Mouse (Mus musculus) erythroblast, embryonic 14.5 days (primary cell): ENCODE results near the gene Krt12. TPM values are rescaled to one million over a fixed set of nuclear protein-coding genes. Genes with fewer than 3 reads are reported as not detected.

Experiments used
- H3K27me3 ChIP-seq: 2 replicates; pipeline ENCODE4 v1.6.1; 2012; ENCODE audit warnings: inconsistent platforms; ENCODE audit not compliant: control insufficient read depth
- H3K36me3 ChIP-seq: 2 replicates; pipeline ENCODE4 v1.6.1; 2012; ENCODE audit warnings: mild to moderate bottlenecking, inconsistent platforms; ENCODE audit not compliant: control insufficient read depth
- H3K4me1 ChIP-seq: 2 replicates; pipeline ENCODE4 v1.6.1; 2012; ENCODE audit warnings: inconsistent platforms; ENCODE audit not compliant: control insufficient read depth
- H3K4me3 ChIP-seq: replicated peaks from 2 replicates; pipeline ENCODE3; 2012; ENCODE audit warnings: moderate library complexity, mild to moderate bottlenecking, inconsistent platforms
- H3K9me3 ChIP-seq: 2 replicates; pipeline ENCODE4 v1.6.1; 2012; ENCODE audit warnings: low read length, inconsistent platforms, mixed read lengths; ENCODE audit not compliant: control insufficient read depth
- GATA1 ChIP-seq: IDR thresholded peaks from 2 replicates; pipeline ENCODE4 v1.6.1; 2012; ENCODE audit warnings: low read length, inconsistent platforms, mixed read lengths
- TAL1 ChIP-seq: IDR thresholded peaks from 3 replicates; pipeline ENCODE4 v1.6.1; 2012; ENCODE audit warnings: low read length, inconsistent platforms, mixed read lengths
- polyA plus RNA-seq: library from polyadenylated mRNA; stranded (reverse); fragments of >175 nt; gene quantifications from 2 replicates; pipeline ENCODE4 v1.2.3, GENCODE M21; 2012

Krt12 gene
- polyA plus RNA-seq, 1 experiment, result not detected

GRCm38 (mm10) chr11:99448769-99449168, 26.7 kb upstream of the Krt12 start:
- H3K4me1 ChIP-seq, result no peaks in the 10 kb centered on the region

DNA sequence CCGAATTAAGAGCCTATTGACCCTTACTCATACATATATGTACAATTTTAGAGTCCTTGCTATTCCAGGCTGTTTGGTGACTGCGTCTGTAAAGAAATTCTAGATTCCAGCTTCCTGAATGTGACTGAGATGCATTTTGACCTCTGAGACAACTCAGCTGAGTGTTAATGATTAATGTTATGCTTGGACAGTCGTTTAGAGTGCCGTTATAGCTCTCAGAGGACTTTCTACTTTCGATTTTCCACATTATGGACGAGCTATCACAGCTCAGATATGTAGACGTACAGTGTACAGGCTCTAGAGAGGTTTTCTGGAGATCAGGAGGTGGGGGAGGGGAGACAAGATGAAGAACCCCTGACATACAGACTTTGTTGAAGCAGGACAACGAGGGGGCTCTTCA, 19.2 kb upstream of the Krt12 start:
- Histone ChIP-seq H3K9me3 (no peaks in the 10 kb centered on the region), H3K4me1 (no peaks in the 10 kb centered on the region), H3K36me3 (no peaks in the 10 kb centered on the region), H3K4me3 (no peak overlapping the region), H3K27me3 (no peaks in the 10 kb centered on the region)
- TF ChIP-seq TAL1 (no peak), GATA1 (no peak)

More at GRCm38 (mm10) chr11:99448769-99449168, 26.7 kb upstream of the Krt12 start:
- no peak overlapping the region for H3K4me3 ChIP-seq
- H3K27me3 ChIP-seq, result no peaks in the 10 kb centered on the region
- no peaks in the 10 kb centered on the region for H3K36me3 ChIP-seq
- TF ChIP-seq GATA1 (no peak), TAL1 (no peak)
- H3K9me3 ChIP-seq, result peaks cover 4% of the 10 kb centered on the region; the same call in 1 of the 2 replicates

- Histone ChIP-seq H3K9me3 (no peaks in the 10 kb centered on the region), H3K27me3 (no peaks in the 10 kb centered on the region), H3K4me1 (no peaks in the 10 kb centered on the region), H3K4me3 (no peak overlapping the region), H3K36me3 (no peaks in the 10 kb centered on the region)
- no peak for TF ChIP-seq GATA1
- TF ChIP-seq TAL1, result no peak
Observed at GRCm38 (mm10) chr11:99439465-99439864, 17.4 kb upstream of the Krt12 start.

DNA sequence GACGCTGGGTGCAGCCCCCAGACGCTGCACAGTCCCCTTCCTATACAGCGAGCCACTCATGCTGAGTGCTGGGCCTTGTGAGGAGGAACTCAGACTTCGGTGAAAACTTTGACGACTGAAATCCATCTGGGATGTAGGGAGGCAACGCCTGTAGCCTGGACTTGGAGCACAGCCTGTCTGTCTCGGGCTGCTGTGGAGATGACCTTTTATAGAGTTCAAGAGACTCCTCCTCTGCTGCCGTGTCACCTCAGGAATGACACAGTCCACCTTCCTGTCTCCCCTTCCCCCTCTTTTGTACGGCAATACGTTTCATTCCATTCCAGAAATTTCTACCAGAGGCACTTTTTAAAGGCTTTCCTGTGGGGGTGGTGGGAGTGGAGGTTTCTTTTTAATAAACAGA, 15.9 kb upstream of the Krt12 start, which contains the start of gene Krt20:
Gene Krt20 (minus strand): TSS at position 179 of the 400 bp plus-strand sequence.
- TF ChIP-seq GATA1 (no peak), TAL1 (no peak)
- no peaks in the 10 kb centered on the region for H3K9me3 ChIP-seq
- peak within 1 kb of the TSS; percentile 32 for H3K4me3 ChIP-seq
- H3K27me3 ChIP-seq, result no peaks in the 10 kb centered on the region
- H3K36me3 ChIP-seq, result no peaks in the 10 kb centered on the region
- H3K4me1 ChIP-seq, result no peaks in the 10 kb centered on the region

DNA sequence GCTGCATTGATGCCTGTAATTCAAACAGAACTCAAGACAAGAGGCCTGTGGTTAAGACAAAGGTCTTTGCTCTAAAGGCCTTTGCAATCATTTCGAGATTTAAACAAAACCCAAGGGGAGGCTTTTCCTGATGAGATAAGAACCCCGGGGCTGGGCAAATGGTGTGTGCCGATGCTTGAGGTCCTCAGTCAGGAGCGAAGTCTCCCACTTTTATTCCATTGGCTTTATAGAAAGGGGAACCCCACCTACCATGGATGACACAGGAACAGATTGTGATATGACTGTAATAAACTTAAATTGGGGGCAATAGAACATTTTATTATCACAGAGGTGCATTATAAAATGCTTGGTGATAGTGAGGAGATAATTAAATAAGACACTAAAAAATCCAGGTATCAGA, 14.6 kb upstream of the Krt12 start:
- no peak for TF ChIP-seq TAL1
- no peak for TF ChIP-seq GATA1
- H3K9me3 ChIP-seq, result no peaks in the 10 kb centered on the region
- H3K36me3 ChIP-seq, result no peaks in the 10 kb centered on the region
- no peaks in the 10 kb centered on the region for H3K4me1 ChIP-seq
- no peaks in the 10 kb centered on the region for H3K27me3 ChIP-seq
- peak overlapping the region; percentile 12 for H3K4me3 ChIP-seq

DNA sequence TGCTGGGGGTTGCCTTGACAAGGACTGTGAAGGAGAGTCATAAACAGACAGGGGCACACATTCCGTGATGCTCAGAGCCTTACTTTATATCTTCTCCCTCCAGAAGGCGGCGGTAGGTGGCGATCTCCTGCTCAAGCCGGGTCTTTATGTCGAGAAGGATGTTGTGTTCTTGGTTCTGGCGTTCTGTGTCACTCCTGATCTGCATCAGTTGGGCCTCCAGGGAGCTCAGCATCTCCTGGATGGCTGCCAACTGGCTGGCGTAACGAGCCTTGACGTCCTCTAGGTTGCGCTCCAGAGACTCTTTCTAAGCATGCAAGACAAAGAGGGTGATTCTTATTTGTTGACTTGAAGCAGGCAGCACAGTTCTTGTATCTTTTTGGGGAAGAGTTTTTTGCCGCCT, 8.6 kb upstream of the Krt12 start:
- no peaks in the 10 kb centered on the region for H3K27me3 ChIP-seq
- no peaks in the 10 kb centered on the region for H3K4me1 ChIP-seq
- no peaks in the 10 kb centered on the region for H3K9me3 ChIP-seq
- H3K36me3 ChIP-seq, result no peaks in the 10 kb centered on the region
- no peak for TF ChIP-seq GATA1
- TF ChIP-seq TAL1, result no peak
- H3K4me3 ChIP-seq, result no peak overlapping the region

DNA sequence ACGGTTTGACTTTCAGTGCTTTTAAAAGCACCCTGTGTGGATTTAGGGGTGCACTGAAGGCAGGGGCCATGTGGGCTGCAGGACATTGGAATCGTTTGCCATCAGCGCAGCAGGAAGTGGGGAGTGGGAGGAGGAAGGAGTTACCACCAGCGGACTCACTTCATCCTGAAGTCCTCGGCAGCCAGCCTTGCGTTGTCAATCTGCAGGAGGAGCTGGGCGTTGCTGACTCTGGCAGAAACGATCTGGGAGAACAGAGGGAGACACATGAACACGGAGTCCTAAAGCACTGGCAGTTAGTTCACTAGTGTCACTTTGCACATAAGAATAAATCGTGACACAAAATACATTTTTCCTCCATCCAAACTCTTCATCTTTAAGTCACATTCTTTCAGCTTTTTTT, 1.5 kb downstream of the Krt12 start:
- Histone ChIP-seq H3K27me3 (no peaks in the 10 kb centered on the region), H3K4me3 (no peak overlapping the region), H3K36me3 (no peaks in the 10 kb centered on the region), H3K4me1 (no peaks in the 10 kb centered on the region), H3K9me3 (no peaks in the 10 kb centered on the region)
- TF ChIP-seq TAL1 (no peak), GATA1 (no peak)

DNA sequence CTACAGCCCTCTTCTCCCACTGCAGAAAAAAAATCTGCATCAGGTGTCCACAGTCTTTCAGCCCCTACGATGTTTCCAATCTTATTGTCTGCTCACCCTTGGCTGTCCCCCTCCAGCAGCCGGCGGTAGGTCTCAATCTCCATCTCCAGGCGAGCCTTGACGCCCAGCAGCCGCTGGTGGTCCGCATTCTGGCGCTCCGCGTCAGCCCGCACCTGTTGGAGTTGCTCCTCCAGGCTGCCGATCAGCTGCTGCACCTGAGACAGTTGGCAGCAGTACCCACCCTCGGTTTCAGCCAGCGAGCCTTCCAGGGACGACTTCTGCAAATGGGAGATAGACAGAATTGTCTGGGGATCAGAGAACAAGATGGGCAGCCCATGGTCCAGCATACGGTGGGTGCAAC, 4.2 kb downstream of the Krt12 start:
- Histone ChIP-seq H3K4me1 (no peaks in the 10 kb centered on the region), H3K36me3 (no peaks in the 10 kb centered on the region), H3K9me3 (no peaks in the 10 kb centered on the region), H3K4me3 (no peak overlapping the region), H3K27me3 (no peaks in the 10 kb centered on the region)
- TF ChIP-seq TAL1 (no peak), GATA1 (no peak)

DNA sequence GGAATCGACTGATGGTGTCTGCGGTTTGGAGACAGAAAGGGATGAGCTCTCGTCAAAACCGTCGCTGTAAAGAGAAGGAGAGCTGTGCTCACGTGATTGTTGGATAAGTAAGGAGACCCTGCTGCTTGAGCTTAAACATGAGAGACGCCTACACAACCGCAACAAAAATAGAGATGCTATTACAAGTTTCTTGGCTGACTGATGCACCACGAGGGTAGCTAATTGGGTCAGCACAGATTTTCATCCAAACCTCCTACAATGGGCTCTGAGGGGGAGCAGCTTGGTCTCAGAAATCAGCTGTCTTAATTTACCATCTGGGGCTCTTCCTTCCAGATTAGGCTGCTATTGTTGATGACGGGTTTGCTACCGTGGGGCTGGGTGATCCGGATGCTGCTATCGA, 5.2 kb downstream of the Krt12 start:
- no peaks in the 10 kb centered on the region for H3K36me3 ChIP-seq
- no peak for TF ChIP-seq TAL1
- no peak for TF ChIP-seq GATA1
- H3K4me1 ChIP-seq, result no peaks in the 10 kb centered on the region
- H3K27me3 ChIP-seq, result no peaks in the 10 kb centered on the region
- no peak overlapping the region for H3K4me3 ChIP-seq
- no peaks in the 10 kb centered on the region for H3K9me3 ChIP-seq

DNA sequence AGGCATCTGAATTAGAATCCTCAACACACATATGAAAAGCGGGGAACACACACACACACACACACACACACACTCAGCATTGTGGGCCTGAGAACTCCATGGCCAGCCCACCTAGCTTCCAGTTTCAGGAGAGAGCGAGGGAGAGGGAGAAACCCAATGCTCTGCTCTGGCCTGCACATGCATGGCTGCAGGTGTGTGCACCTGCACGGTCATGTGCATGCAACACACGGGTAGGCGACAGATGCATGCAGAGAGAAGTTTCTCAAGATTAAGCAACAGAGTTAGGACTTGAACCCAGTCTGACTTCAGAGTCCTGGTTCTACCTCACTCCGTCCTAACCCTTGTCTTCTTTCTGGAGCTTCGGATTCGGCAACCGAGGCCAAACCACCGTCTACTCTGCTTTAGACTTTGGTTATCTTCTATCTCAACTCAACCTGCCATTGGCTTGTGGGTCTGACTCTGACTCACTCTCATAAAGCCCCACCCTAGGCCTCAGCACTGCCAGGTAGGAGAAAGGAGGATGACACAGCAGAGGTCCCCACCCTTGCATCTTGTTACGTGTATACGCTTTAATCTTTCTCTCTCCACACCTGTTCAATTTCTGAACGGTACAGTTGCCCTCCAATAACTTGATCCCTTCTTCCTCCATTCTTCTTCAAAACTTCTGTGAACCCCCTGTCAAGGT, 7.5 kb downstream of the Krt12 start:
- no peaks in the 10 kb centered on the region for H3K27me3 ChIP-seq
- no peaks in the 10 kb centered on the region for H3K36me3 ChIP-seq
- H3K4me1 ChIP-seq, result no peaks in the 10 kb centered on the region
- H3K9me3 ChIP-seq, result no peaks in the 10 kb centered on the region
- no peak overlapping the region for H3K4me3 ChIP-seq
- TF ChIP-seq TAL1, result no peak
- TF ChIP-seq GATA1, result no peak
